11 mouse cellular contexts compared by ENCODE assay signal in genomic region chr12:106527699-106528434, GRCm38 (mm10).
DNase-seq lines count a peak whose midpoint lies in the region; ATAC-seq and TF ChIP-seq lines count a peak whose summit lies in the region.
"Had no signal": no experiment of that assay in that cellular context is flagged by ENCODE, and none has a peak within 500 bp of the region (broad histone marks: within the 10 kb centered on the region; RNA-seq: fewer than 3 reads in every experiment).

No protein-coding gene starts in this region.

- H3K4me1 ChIP-seq in heart, embryonic 12.5 days (replicated peaks), result peaks cover 16% of the 10 kb centered on the region
- no peaks in the 10 kb centered on the region for H3K4me1 ChIP-seq in embryonic facial prominence, embryonic 14.5 days (ENCODE audit: control insufficient read depth, insufficient read depth, low read length)
- H3K4me1 ChIP-seq in limb, embryonic 14.5 days (ENCODE audit: control insufficient read depth, insufficient read depth, low read length), result peaks cover 2% of the 10 kb centered on the region; the same call in 1 of the 2 replicates
- H3K4me1 ChIP-seq: megakaryocyte, embryonic 14.5 days had no signal

- WGBS in heart, embryonic 12.5 days, result 6% methylated on average over 20 of the region's 20 CpGs
- 12% methylated on average over 20 of the region's 20 CpGs for WGBS in embryonic facial prominence, embryonic 14.5 days
- WGBS in limb, embryonic 14.5 days, result 10% methylated on average over 20 of the region's 20 CpGs

- no peak overlapping the region for H3K27ac ChIP-seq in heart, embryonic 12.5 days (ENCODE audit: poor library complexity, severe bottlenecking)
- no peak overlapping the region for H3K27ac ChIP-seq in embryonic facial prominence, embryonic 14.5 days (replicated peaks; ENCODE audit: low read depth, low read length)
- no peak overlapping the region for H3K27ac ChIP-seq in limb, embryonic 14.5 days (replicated peaks; ENCODE audit: low read depth, low read length)

- DNase-seq in heart, adult 8-10 months (ENCODE audit: low spot score), result no peak
- DNase-seq in ES-CJ7 (ENCODE audit: low read depth, low spot score), result peak; percentile 29
- DNase-seq in embryonic facial prominence, embryonic 14.5 days (ENCODE audit: low spot score), result peak; percentile 55
- DNase-seq in limb, embryonic 14.5 days (ENCODE audit: low spot score), result peak; percentile 33
- no peak for DNase-seq in adrenal gland, postnatal 36 days
- DNase-seq in spleen, postnatal 4 days (ENCODE audit: low spot score in 2 of 2), result no peak
- no peak for DNase-seq in gastrocnemius, adult 18-20 months (ENCODE audit: low spot score)
- DNase-seq: kidney, postnatal 14 days had no signal

- peaks cover 28% of the 10 kb centered on the region for H3K27me3 ChIP-seq in heart, embryonic 12.5 days (replicated peaks)
- 0 out of 2 replicates have a peak, but pooled peaks cover 3% of the 10 kb centered on the region for H3K27me3 ChIP-seq in embryonic facial prominence, embryonic 14.5 days (replicated peaks; ENCODE audit: control insufficient read depth, insufficient read depth, low read length)
- H3K27me3 ChIP-seq in limb, embryonic 14.5 days (ENCODE audit: control insufficient read depth, insufficient read depth, low read length), result 0 out of 2 replicates have a peak, but pooled peaks cover 3% of the 10 kb centered on the region
- H3K27me3 ChIP-seq: CH12.LX; megakaryocyte, embryonic 14.5 days had no signal

- H3K4me2 ChIP-seq in heart, embryonic 12.5 days, result peak overlapping the region; percentile 42
- H3K4me2 ChIP-seq in embryonic facial prominence, embryonic 14.5 days (ENCODE audit: low read depth, low read length), result peak overlapping the region; percentile 25; the same call in 1 of the 2 replicates
- H3K4me2 ChIP-seq in limb, embryonic 14.5 days (replicated peaks; ENCODE audit: low read depth, low read length, severe bottlenecking), result no peak overlapping the region; the same call in 1 of the 2 replicates

- H3K9me3 ChIP-seq in heart, embryonic 12.5 days (replicated peaks), result peaks cover 4% of the 10 kb centered on the region; the same call in 1 of the 2 replicates
- H3K9me3 ChIP-seq in embryonic facial prominence, embryonic 14.5 days (ENCODE audit: control insufficient read depth, low read length), result no peaks in the 10 kb centered on the region
- H3K9me3 ChIP-seq in limb, embryonic 14.5 days (ENCODE audit: control insufficient read depth, low read length), result peaks cover 8% of the 10 kb centered on the region; the same call in 1 of the 2 replicates

- H3K9ac ChIP-seq in heart, embryonic 12.5 days, result no peak overlapping the region
- H3K9ac ChIP-seq in embryonic facial prominence, embryonic 14.5 days (ENCODE audit: low read depth, low read length), result no peak overlapping the region
- H3K9ac ChIP-seq in limb, embryonic 14.5 days (ENCODE audit: low read depth, low read length, severe bottlenecking), result no peak overlapping the region

- no peak for TF ChIP-seq POLR2A in limb, embryonic 14.5 days (IDR thresholded peaks at IDR 0.05; ENCODE audit: borderline replicate concordance, extremely low read depth, insufficient read depth, insufficient read length)

- H3K36me3 ChIP-seq in heart, embryonic 12.5 days, result no peaks in the 10 kb centered on the region
- H3K36me3 ChIP-seq in embryonic facial prominence, embryonic 14.5 days (ENCODE audit: control insufficient read depth, insufficient read depth, low read length), result no peaks in the 10 kb centered on the region
- no peaks in the 10 kb centered on the region for H3K36me3 ChIP-seq in limb, embryonic 14.5 days (ENCODE audit: control insufficient read depth, insufficient read depth, low read length)

- H3K4me3 ChIP-seq in heart, embryonic 12.5 days, result 0 out of 2 replicates have a peak overlapping the region, but pooled peaks have one; percentile 6
- no peak overlapping the region for H3K4me3 ChIP-seq in embryonic facial prominence, embryonic 14.5 days (ENCODE audit: low read depth, low read length)
- H3K4me3 ChIP-seq in limb, embryonic 14.5 days (replicated peaks; ENCODE audit: low read length), result no peak overlapping the region
- H3K4me3 ChIP-seq: megakaryocyte, embryonic 14.5 days had no signal

- ATAC-seq in heart, embryonic 12.5 days (ENCODE audit: insufficient number of reproducible peaks, low FRiP score), result no peak
- ATAC-seq in embryonic facial prominence, embryonic 14.5 days (ENCODE audit: low read depth), result no peak
- ATAC-seq in limb, embryonic 14.5 days (ENCODE audit: low FRiP score, low read depth), result no peak

Comparison
In these comparisons a context has a peak if more than half of its experiments do, and no peak if none do; other contexts are left out.
1. DNase-seq: peak in ES-CJ7 (single experiment), embryonic facial prominence, embryonic 14.5 days (single experiment) and limb, embryonic 14.5 days (single experiment); none in heart, adult 8-10 months (single experiment), adrenal gland, postnatal 36 days (0 of 2), spleen, postnatal 4 days (0 of 2) and gastrocnemius, adult 18-20 months (single experiment).